23 mouse cellular contexts compared by ENCODE assay signal in the genomic region with DNA sequence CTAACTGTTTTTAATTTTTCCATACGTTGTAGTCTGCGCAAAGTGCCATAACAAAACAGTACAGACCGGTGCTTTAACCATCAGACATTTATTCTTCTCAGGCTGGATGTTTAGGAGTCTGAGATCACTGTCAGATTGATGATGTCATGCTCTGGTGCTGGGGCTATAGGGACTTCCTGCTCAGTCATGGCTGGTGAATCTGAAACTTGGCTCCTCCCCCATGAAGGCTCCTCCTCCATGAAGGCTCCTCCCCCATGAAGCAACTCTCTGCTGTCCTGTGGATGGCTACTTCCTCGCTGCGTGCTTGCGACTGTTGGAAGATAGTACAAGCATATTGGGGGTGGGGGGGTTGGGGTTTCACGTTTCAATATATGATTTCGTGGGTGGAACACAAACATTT. TPM values are rescaled to one million over a fixed set of nuclear protein-coding genes. Genes with fewer than 3 reads are reported as not detected.
A peak's percentile ranks its signal among the peaks of the same experiment; 100 is the strongest.
DNase-seq lines count a peak whose midpoint lies in the region; ATAC-seq lines count a peak whose summit lies in the region.
"Had no signal": no experiment of that assay in that cellular context is flagged by ENCODE, and none has a peak within 500 bp of the region (broad histone marks: within the 10 kb centered on the region; RNA-seq: fewer than 3 reads in every experiment).

No protein-coding gene starts in this region.

- DNase-seq in heart, adult 8-10 months (ENCODE audit: low spot score): no peak
- DNase-seq in A20 (ENCODE audit: low read depth, low spot score): peak; percentile 50
- peak; percentile 82 for DNase-seq in R1 (ENCODE audit: low read depth, low spot score)
- DNase-seq in adrenal gland, adult 18-20 months (ENCODE audit: low spot score in 2 of 2): no peak
- DNase-seq in frontal cortex, postnatal 36 days (ENCODE audit: low spot score in 2 of 2): no peak
- DNase-seq: adrenal gland, postnatal 14 days; cerebellum, adult 9-11 months; heart, postnatal 36 days; kidney, adult 2 months; kidney, postnatal 14 days; left cerebral cortex, postnatal 4 days; lung, adult 2 months; thymus, postnatal 25 days had no signal

- no peak overlapping the region for H3K27ac ChIP-seq in heart, embryonic 11.5 days (ENCODE audit: low read depth, low read length)
- H3K27ac ChIP-seq: embryonic facial prominence, embryonic 13.5 days; forebrain, embryonic 15.5 days; left cerebral cortex, adult 2 months; midbrain, embryonic 12.5 days; neural tube, embryonic 13.5 days had no signal

- no peak overlapping the region for H3K4me3 ChIP-seq in heart, embryonic 11.5 days (ENCODE audit: low read depth, low read length)
- H3K4me3 ChIP-seq: embryonic facial prominence, embryonic 13.5 days; forebrain, embryonic 15.5 days; left cerebral cortex, adult 2 months; midbrain, embryonic 12.5 days; neural tube, embryonic 13.5 days had no signal

- 0 out of 2 replicates have a peak, but pooled peaks have one; percentile 26 for ATAC-seq in heart, embryonic 11.5 days (replicated peaks; ENCODE audit: insufficient number of reproducible peaks, low FRiP score, low TSS enrichment)
- peak; percentile 45; the same call in 1 of the 2 replicates for ATAC-seq in megakaryocyte-erythroid progenitor cell, adult 5-6 weeks (replicated peaks; ENCODE audit: low FRiP score, low TSS enrichment, poor library complexity, severe bottlenecking)
- ATAC-seq: activated CD4-positive, CD25-positive, alpha-beta regulatory T cell, adult 4 months; forebrain, embryonic 15.5 days; hindbrain, embryonic 16.5 days had no signal

- WGBS in heart, embryonic 11.5 days (ENCODE audit: insufficient replicate concordance): 80% methylated on average over 8 of the region's 8 CpGs

- H3K27me3 ChIP-seq in heart, embryonic 11.5 days (ENCODE audit: control insufficient read depth, insufficient read depth, low read length): peaks cover 6% of the 10 kb centered on the region
- H3K27me3 ChIP-seq: neural tube, embryonic 13.5 days had no signal

- H3K36me3 ChIP-seq in heart, embryonic 11.5 days (ENCODE audit: control insufficient read depth, insufficient read depth, low read length): no peaks in the 10 kb centered on the region
- H3K36me3 ChIP-seq: embryonic facial prominence, embryonic 13.5 days; forebrain, embryonic 15.5 days; midbrain, embryonic 12.5 days; neural tube, embryonic 13.5 days had no signal

- H3K9ac ChIP-seq in heart, embryonic 11.5 days (ENCODE audit: low read depth, low read length): no peak overlapping the region
- H3K9ac ChIP-seq: embryonic facial prominence, embryonic 13.5 days; forebrain, embryonic 15.5 days; midbrain, embryonic 12.5 days; neural tube, embryonic 13.5 days had no signal

- no peaks in the 10 kb centered on the region for H3K9me3 ChIP-seq in heart, embryonic 11.5 days (replicated peaks; ENCODE audit: control insufficient read depth, low read length)
- H3K9me3 ChIP-seq: embryonic facial prominence, embryonic 13.5 days; forebrain, embryonic 15.5 days; midbrain, embryonic 12.5 days; neural tube, embryonic 13.5 days had no signal

- peaks cover 4% of the 10 kb centered on the region for H3K4me1 ChIP-seq in heart, embryonic 11.5 days (ENCODE audit: control insufficient read depth, insufficient read depth, low read length)

- no peak overlapping the region for H3K4me2 ChIP-seq in heart, embryonic 11.5 days
- H3K4me2 ChIP-seq: embryonic facial prominence, embryonic 13.5 days; forebrain, embryonic 15.5 days; liver, embryonic 11.5 days; midbrain, embryonic 12.5 days; neural tube, embryonic 13.5 days had no signal

RNA-seq across cellular contexts. Expression of gene Ebf1, which starts 10.2 kb away (rescaled TPM):
- polyA plus RNA-seq in heart, embryonic 11.5 days (2014; fragmentation: Nextera tagmentation; extraction: Ambion mirVana): 14.5 and 16.1 TPM in 2 replicates
- total RNA-seq in heart, adult 8-10 months (2022): 10 to 100 TPM; 10.5 to 15.1 (median 11.7) TPM
- total RNA-seq in megakaryocyte-erythroid progenitor cell, adult 5-6 weeks (2014; fragmentation: Nextera tagmentation): 4.0 and 26.9 TPM in 2 replicates
- 2.9 TPM in 1 of 2 replicates, not detected in the other for total RNA-seq in megakaryocyte-erythroid progenitor cell, adult 5-6 weeks (2017)
- 10 to 100 TPM; 15.7 to 36.8 TPM for total RNA-seq in adrenal gland, adult 18-20 months (2021)

Comparison
In these comparisons a context has a peak if more than half of its experiments do, and no peak if none do; other contexts are left out.
1. DNase-seq: peak in A20 (single experiment) and R1 (single experiment); none in heart, adult 8-10 months (single experiment), adrenal gland, adult 18-20 months (0 of 2) and frontal cortex, postnatal 36 days (0 of 2).